Mouse (Mus musculus): ENCODE results near the gene Dock3. TPM values are rescaled to one million over a fixed set of nuclear protein-coding genes. Genes with fewer than 3 reads are reported as not detected.
A peak's percentile ranks its signal among the peaks of the same experiment; 100 is the strongest.
"Not testable (repeated sequence)": the region's sequence is repeated elsewhere in the genome, so short reads cannot be mapped to it uniquely, and the experiment has no call there.

The Dock3 gene
- polyA plus RNA-seq, 1 experiment from 2014 or later, result 7.7 TPM

DNA sequence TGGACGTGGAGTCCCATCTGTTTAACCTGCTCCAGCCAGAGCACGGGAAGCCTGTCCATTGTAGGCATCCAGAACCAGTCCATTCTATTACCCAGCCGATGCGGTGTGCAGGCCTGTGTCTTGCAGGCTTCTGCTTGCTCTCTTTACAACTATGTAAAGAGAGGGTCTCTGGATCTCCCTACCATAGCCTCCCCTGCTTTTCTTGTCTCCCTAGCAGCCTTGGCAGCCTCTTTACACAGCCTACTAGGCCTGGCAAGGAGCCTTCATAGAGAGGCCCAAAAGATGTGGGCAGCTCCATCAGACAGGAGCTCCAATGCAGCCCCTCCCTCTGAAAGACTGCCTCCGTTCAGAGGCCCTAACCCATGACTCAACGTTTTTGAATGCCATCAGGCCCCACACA lies 17.4 kb upstream of the Dock3 start:
- Histone ChIP-seq H3K9me3 (ENCODE audit: control insufficient read depth, low read length) (no peaks in the 10 kb centered on the region), H3K27me3 (ENCODE audit: control insufficient read depth, insufficient read depth, low read length) (no peaks in the 10 kb centered on the region), H3K9ac (ENCODE audit: low read depth, low read length) (no peak overlapping the region), H3K4me1 (replicated peaks; ENCODE audit: control insufficient read depth, insufficient read depth, low read length) (no peaks in the 10 kb centered on the region), H3K27ac (ENCODE audit: low read depth, low read length) (no peak overlapping the region), H3K4me3 (ENCODE audit: low read depth, low read length) (no peak overlapping the region), H3K36me3 (ENCODE audit: control insufficient read depth, insufficient read depth, low read length) (no peaks in the 10 kb centered on the region), H3K4me2 (replicated peaks; ENCODE audit: low read depth, low read length) (no peak overlapping the region)
- ATAC-seq (ENCODE audit: low FRiP score) (no peak), DNase-seq (ENCODE audit: low spot score) (no peak)
- 80% methylated on average over 6 of the region's 6 CpGs for WGBS

DNA sequence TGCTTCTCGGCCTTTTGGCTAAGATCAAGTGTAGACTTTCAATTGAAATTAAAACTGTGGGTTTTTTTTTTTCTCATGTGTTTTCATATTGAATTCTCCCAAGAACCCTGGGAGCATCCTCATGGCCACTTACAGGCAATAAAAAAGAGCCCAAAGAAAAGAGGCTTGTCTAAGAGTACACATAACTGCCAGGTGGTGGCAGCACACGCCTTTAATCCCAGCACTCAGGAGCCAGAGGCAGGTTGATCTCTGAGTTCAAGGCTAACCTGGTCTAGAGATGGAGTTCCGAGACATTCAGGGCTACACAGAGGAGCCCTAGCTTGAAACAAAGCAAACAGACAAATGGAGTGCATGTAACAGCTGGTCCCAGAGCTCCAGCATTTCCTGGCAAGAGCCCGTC lies 14.5 kb upstream of the Dock3 start:
- DNase-seq (ENCODE audit: low spot score), result no peak
- Histone ChIP-seq H3K4me3 (ENCODE audit: low read depth, low read length) (no peak overlapping the region), H3K4me1 (replicated peaks; ENCODE audit: control insufficient read depth, insufficient read depth, low read length) (no peaks in the 10 kb centered on the region), H3K27ac (ENCODE audit: low read depth, low read length) (no peak overlapping the region), H3K9me3 (ENCODE audit: control insufficient read depth, low read length) (no peaks in the 10 kb centered on the region), H3K36me3 (ENCODE audit: control insufficient read depth, insufficient read depth, low read length) (no peaks in the 10 kb centered on the region), H3K9ac (ENCODE audit: low read depth, low read length) (no peak overlapping the region), H3K27me3 (ENCODE audit: control insufficient read depth, insufficient read depth, low read length) (no peaks in the 10 kb centered on the region), H3K4me2 (replicated peaks; ENCODE audit: low read depth, low read length) (no peak overlapping the region)
- ATAC-seq (ENCODE audit: low FRiP score), result no peak
- WGBS, result 68% methylated on average over 4 of the region's 4 CpGs

DNA sequence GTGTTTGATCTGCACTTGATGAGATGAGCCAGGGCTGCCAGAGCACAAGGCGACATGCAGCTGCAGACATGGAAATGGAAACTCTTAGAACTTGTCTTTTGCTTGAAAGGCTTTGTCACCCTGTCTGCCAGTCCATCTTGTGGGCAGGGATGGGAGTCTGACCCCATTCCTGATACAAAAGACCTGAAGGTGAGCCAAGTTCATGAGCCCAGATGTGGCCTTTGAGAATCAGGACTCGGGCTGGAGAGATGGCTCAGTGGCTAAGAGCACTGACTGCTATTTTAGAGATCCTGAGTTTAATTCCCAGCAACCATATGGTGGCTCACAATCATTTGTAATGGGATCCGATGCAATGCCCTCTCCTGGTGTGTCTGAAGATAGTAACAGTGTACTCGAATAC lies 13.6 kb upstream of the Dock3 start:
- WGBS, result 79% methylated on average over 4 of the region's 4 CpGs
- Histone ChIP-seq H3K9ac (ENCODE audit: low read depth, low read length) (no peak overlapping the region), H3K4me1 (replicated peaks; ENCODE audit: control insufficient read depth, insufficient read depth, low read length) (no peaks in the 10 kb centered on the region), H3K4me2 (replicated peaks; ENCODE audit: low read depth, low read length) (no peak overlapping the region), H3K9me3 (ENCODE audit: control insufficient read depth, low read length) (no peaks in the 10 kb centered on the region), H3K27ac (ENCODE audit: low read depth, low read length) (no peak overlapping the region), H3K4me3 (ENCODE audit: low read depth, low read length) (no peak overlapping the region), H3K36me3 (ENCODE audit: control insufficient read depth, insufficient read depth, low read length) (no peaks in the 10 kb centered on the region), H3K27me3 (ENCODE audit: control insufficient read depth, insufficient read depth, low read length) (no peaks in the 10 kb centered on the region)
- DNase-seq (ENCODE audit: low spot score) (no peak), ATAC-seq (ENCODE audit: low FRiP score) (no peak)

DNA sequence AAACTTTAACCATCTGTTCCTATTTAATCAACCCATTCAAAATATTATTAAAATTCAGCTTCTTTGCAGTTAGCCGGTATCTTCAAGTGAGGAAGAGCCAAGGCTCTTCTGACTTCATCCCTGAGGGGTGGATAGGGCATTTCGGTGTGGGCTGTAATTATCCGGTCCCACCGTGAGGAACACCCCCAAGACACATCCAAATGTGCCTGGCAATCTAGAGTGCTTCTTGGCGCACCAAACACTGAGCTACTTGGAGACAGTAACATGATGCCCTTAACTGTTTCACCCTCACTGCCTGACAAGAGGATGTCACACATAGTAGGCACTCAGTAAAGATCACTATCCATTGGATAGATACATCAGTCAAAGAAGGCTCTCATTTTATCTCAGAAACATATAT lies 4.4 kb upstream of the Dock3 start:
- no peak overlapping the region for H3K4me3 ChIP-seq (ENCODE audit: low read depth, low read length)
- H3K4me1 ChIP-seq (replicated peaks; ENCODE audit: control insufficient read depth, insufficient read depth, low read length), result no peaks in the 10 kb centered on the region
- DNase-seq (ENCODE audit: low spot score) (no peak), ATAC-seq (ENCODE audit: low FRiP score) (no peak)
- H3K9ac ChIP-seq (ENCODE audit: low read depth, low read length), result no peak overlapping the region
- H3K4me2 ChIP-seq (replicated peaks; ENCODE audit: low read depth, low read length), result no peak overlapping the region
- H3K36me3 ChIP-seq (ENCODE audit: control insufficient read depth, insufficient read depth, low read length), result no peaks in the 10 kb centered on the region
- H3K9me3 ChIP-seq (ENCODE audit: control insufficient read depth, low read length), result no peaks in the 10 kb centered on the region
- WGBS, result 75% methylated on average over 5 of the region's 5 CpGs
- H3K27me3 ChIP-seq (ENCODE audit: control insufficient read depth, insufficient read depth, low read length), result peaks cover 26% of the 10 kb centered on the region
- no peak overlapping the region for H3K27ac ChIP-seq (ENCODE audit: low read depth, low read length)

DNA sequence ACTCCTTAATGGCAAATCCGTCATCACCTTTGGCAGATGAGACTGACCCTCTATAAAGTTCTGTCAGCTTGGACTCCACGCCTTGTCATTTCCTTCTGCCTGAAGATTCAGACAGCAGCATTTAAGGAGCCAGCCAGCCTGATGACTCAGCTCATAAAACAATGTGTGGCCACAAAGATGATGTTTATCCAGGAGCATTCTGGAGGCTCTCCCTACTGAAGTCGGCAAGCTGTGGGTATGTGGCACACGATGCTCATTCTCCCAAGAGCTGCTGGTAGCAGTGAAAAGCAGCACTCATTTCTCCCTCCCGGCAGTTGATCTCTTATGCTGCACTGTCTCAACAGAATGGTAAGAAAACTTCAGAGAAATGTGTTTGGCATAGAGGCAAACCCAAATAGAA lies 3.6 kb upstream of the Dock3 start:
- Histone ChIP-seq H3K9me3 (ENCODE audit: control insufficient read depth, low read length) (no peaks in the 10 kb centered on the region), H3K4me3 (ENCODE audit: low read depth, low read length) (no peak overlapping the region), H3K9ac (ENCODE audit: low read depth, low read length) (no peak overlapping the region), H3K36me3 (ENCODE audit: control insufficient read depth, insufficient read depth, low read length) (no peaks in the 10 kb centered on the region), H3K4me1 (replicated peaks; ENCODE audit: control insufficient read depth, insufficient read depth, low read length) (no peaks in the 10 kb centered on the region), H3K27me3 (ENCODE audit: control insufficient read depth, insufficient read depth, low read length) (peaks cover 26% of the 10 kb centered on the region), H3K27ac (ENCODE audit: low read depth, low read length) (no peak overlapping the region), H3K4me2 (replicated peaks; ENCODE audit: low read depth, low read length) (no peak overlapping the region)
- WGBS, result 70% methylated on average over 5 of the region's 5 CpGs
- ATAC-seq (ENCODE audit: low FRiP score) (no peak), DNase-seq (ENCODE audit: low spot score) (no peak)

DNA sequence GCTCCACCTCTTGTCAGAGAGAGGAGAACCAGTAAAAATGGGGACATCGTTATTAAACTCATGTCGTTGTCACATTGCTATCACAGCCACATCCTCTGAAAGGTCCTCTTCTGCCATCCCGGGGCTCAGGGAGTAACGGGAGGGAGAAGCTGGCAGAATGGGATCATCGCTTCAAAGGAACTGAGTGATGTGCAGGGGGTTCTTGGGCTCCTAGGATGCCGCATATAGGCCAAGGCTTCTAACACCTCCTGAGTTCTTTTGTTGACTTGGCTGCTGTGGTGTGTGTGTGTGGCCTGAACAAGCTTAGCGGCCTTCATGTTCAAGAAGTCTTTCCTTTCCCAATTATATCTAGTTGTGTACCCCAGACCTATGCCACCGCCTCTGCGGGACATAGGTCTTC lies 431 bp upstream of the Dock3 start:
- peaks cover 29% of the 10 kb centered on the region for H3K27me3 ChIP-seq (ENCODE audit: control insufficient read depth, insufficient read depth, low read length)
- DNase-seq (ENCODE audit: low spot score), result no peak
- no peaks in the 10 kb centered on the region for H3K36me3 ChIP-seq (ENCODE audit: control insufficient read depth, insufficient read depth, low read length)
- 25% methylated on average over 9 of the region's 9 CpGs for WGBS
- peak overlapping the region; percentile 77 for H3K4me3 ChIP-seq (ENCODE audit: low read depth, low read length)
- H3K27ac ChIP-seq (ENCODE audit: low read depth, low read length), result no peak overlapping the region
- no peaks in the 10 kb centered on the region for H3K4me1 ChIP-seq (replicated peaks; ENCODE audit: control insufficient read depth, insufficient read depth, low read length)
- H3K4me2 ChIP-seq (replicated peaks; ENCODE audit: low read depth, low read length), result peak overlapping the region; percentile 98
- peak overlapping the region; percentile 88 for H3K9ac ChIP-seq (ENCODE audit: low read depth, low read length)
- H3K9me3 ChIP-seq (ENCODE audit: control insufficient read depth, low read length), result no peaks in the 10 kb centered on the region
- peak; percentile 8; the same call in 1 of the 2 replicates for ATAC-seq (ENCODE audit: low FRiP score)

DNA sequence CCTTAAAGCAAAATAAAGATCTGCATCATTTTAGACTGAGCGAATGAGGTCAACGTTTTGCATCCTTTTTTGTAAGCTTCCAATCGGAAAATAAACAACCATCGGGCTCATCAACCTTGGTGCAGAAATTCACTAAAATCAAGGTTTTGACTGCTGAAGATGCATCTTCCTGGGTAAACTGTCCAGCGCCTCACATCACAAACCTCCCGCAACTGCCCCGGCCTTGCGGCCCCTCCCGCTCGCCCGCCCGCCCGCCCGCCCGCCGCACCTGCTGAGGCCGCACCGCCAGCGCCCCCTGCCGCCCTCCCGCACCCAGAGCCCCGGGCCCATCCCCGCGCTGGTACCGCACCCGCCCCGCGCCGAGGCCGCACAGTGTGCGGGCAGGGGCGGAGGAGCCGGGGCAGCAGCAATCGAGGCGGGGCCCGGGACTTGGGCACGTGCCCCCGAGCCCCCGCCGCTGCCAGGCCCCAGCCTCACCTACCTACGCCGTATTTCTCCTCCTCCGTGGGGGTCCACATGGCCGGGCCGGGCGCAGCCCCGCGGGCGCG lies 644 bp downstream of the Dock3 start:
- ATAC-seq (ENCODE audit: low FRiP score) (peak; percentile 87), DNase-seq (ENCODE audit: low spot score) (peak; percentile 77)
- peak overlapping the region; percentile 98 for H3K4me2 ChIP-seq (replicated peaks; ENCODE audit: low read depth, low read length)
- WGBS, result 3% methylated on average over 26 of the region's 50 CpGs
- H3K4me1 ChIP-seq (replicated peaks; ENCODE audit: control insufficient read depth, insufficient read depth, low read length), result no peaks in the 10 kb centered on the region
- H3K9me3 ChIP-seq (ENCODE audit: control insufficient read depth, low read length), result no peaks in the 10 kb centered on the region
- no peaks in the 10 kb centered on the region for H3K36me3 ChIP-seq (ENCODE audit: control insufficient read depth, insufficient read depth, low read length)
- peak overlapping the region; percentile 81 for H3K27ac ChIP-seq (ENCODE audit: low read depth, low read length)
- H3K27me3 ChIP-seq (ENCODE audit: control insufficient read depth, insufficient read depth, low read length), result peaks cover 29% of the 10 kb centered on the region
- peak overlapping the region; percentile 88 for H3K9ac ChIP-seq (ENCODE audit: low read depth, low read length)
- H3K4me3 ChIP-seq (ENCODE audit: low read depth, low read length), result peak overlapping the region; percentile 77

DNA sequence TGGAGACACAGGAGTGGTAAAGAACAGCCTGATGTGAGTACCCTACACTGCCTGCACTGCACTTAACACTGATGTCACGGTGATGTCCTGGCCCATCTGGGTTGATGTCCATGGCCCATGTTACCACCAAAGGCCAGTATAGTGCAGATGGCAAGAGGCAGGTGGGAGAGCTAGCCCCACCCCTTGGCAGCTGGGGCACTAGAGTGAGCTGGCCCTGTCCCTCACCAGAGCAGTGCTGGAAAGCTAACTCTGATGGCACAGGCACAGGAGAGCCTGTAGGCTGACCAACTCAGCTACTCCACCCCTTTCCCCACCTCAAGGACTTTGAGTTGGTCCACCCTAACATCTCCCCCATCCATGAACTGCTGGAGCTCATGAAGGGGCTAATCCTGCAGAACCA lies 7.1 kb downstream of the Dock3 start:
- Histone ChIP-seq H3K36me3 (ENCODE audit: control insufficient read depth, insufficient read depth, low read length) (no peaks in the 10 kb centered on the region), H3K4me2 (replicated peaks; ENCODE audit: low read depth, low read length) (no peak overlapping the region), H3K4me3 (ENCODE audit: low read depth, low read length) (no peak overlapping the region), H3K9ac (ENCODE audit: low read depth, low read length) (no peak overlapping the region), H3K27ac (ENCODE audit: low read depth, low read length) (no peak overlapping the region), H3K9me3 (ENCODE audit: control insufficient read depth, low read length) (no peaks in the 10 kb centered on the region), H3K4me1 (replicated peaks; ENCODE audit: control insufficient read depth, insufficient read depth, low read length) (no peaks in the 10 kb centered on the region), H3K27me3 (ENCODE audit: control insufficient read depth, insufficient read depth, low read length) (no peaks in the 10 kb centered on the region)
- 75% methylated on average over 1 of the region's 1 CpGs for WGBS
- no peak for ATAC-seq (ENCODE audit: low FRiP score)
- no peak for DNase-seq (ENCODE audit: low spot score)

DNA sequence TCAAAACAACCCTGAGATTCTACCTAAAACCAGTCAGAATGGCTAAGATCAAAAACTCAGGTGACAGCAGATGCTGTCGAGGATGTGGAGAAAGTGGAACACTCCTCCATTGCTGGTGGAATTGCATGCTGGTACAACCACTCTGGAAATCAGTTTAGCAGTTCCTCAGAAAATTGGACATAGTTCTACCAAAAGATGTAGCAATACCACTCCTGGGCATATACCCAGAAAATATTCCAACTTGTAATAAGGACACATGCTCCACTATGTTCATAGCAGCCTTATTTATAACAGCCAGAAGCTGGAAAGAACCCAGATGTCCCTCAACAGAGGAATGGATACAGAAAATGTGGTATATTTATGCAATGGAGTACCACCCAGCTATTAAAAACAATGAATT lies 56.9 kb downstream of the Dock3 start:
- ATAC-seq (ENCODE audit: low FRiP score); DNase-seq (ENCODE audit: low spot score): not testable (repeated sequence)
- whole genome bisulfite sequencing, result 80% methylated on average over 1 of the region's 1 CpGs

More for the DNA sequence above, 56.9 kb downstream of the Dock3 start:
- H3K27me3 ChIP-seq (ENCODE audit: control insufficient read depth, insufficient read depth, low read length); H3K9me3 ChIP-seq (ENCODE audit: control insufficient read depth, low read length); H3K27ac ChIP-seq (ENCODE audit: low read depth, low read length); H3K4me3 ChIP-seq (ENCODE audit: low read depth, low read length); H3K4me1 ChIP-seq (replicated peaks; ENCODE audit: control insufficient read depth, insufficient read depth, low read length); H3K4me2 ChIP-seq (replicated peaks; ENCODE audit: low read depth, low read length); H3K9ac ChIP-seq (ENCODE audit: low read depth, low read length); H3K36me3 ChIP-seq (ENCODE audit: control insufficient read depth, insufficient read depth, low read length): not testable (repeated sequence)

Data from hindbrain, embryonic 11.5 days (tissue).